Mouse (Mus musculus): ENCODE results near the gene Dhrs13. TPM values are rescaled to one million over a fixed set of nuclear protein-coding genes. Genes with fewer than 3 reads are reported as not detected.

Gene Dhrs13
- polyA plus RNA-seq, 1 experiment from 2014 or later: 19.1 TPM

- no peaks in the 10 kb centered on the region for H3K9me3 ChIP-seq (ENCODE audit: control insufficient read depth, low read depth, low read length)
- H3K4me1 ChIP-seq (ENCODE audit: control insufficient read depth, insufficient read depth, low read length): no peaks in the 10 kb centered on the region
- no peak overlapping the region for H3K9ac ChIP-seq (replicated peaks; ENCODE audit: low read depth, low read length)
- H3K4me2 ChIP-seq (replicated peaks; ENCODE audit: low read depth, low read length): no peak overlapping the region
- H3K36me3 ChIP-seq (ENCODE audit: control insufficient read depth, insufficient read depth, low read length): peaks cover 16% of the 10 kb centered on the region; the same call in 1 of the 2 replicates
- no peak overlapping the region for H3K4me3 ChIP-seq (ENCODE audit: low read depth, low read length)
- WGBS: 76% methylated on average over 1 of the region's 1 CpGs
- H3K27me3 ChIP-seq (ENCODE audit: control insufficient read depth, insufficient read depth, low read length): no peaks in the 10 kb centered on the region
- no peak for ATAC-seq (ENCODE audit: insufficient number of reproducible peaks, insufficient read depth, low FRiP score, low read depth)
- H3K27ac ChIP-seq (ENCODE audit: low read length): no peak overlapping the region
Observed at GRCm38 (mm10) chr11:77995556-77995955, 36.5 kb upstream of the Dhrs13 start.

DNA sequence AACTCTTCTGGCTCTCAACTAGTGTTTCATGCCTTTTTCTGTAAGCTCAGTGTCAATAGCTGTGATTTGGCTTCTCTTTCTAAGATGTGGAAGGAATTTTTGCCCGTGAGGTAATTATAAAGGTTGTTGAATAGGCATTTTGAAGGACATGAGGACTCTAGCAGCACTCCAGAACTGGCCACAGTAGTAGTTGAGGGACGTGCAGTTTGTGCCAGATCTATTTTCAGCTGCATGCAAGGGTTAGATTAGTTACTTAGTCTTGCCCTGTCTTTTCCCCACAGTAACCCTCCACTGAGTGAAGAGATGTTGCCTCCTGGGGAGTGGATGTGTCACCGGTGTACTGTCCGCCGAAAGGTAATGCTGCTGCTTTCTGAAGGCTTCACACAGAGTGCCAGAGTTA, 25.6 kb upstream of the Dhrs13 start:
- Histone ChIP-seq H3K4me1 (ENCODE audit: control insufficient read depth, insufficient read depth, low read length) (no peaks in the 10 kb centered on the region), H3K9ac (replicated peaks; ENCODE audit: low read depth, low read length) (no peak overlapping the region), H3K27ac (ENCODE audit: low read length) (no peak overlapping the region), H3K9me3 (ENCODE audit: control insufficient read depth, low read depth, low read length) (no peaks in the 10 kb centered on the region), H3K36me3 (ENCODE audit: control insufficient read depth, insufficient read depth, low read length) (peaks cover 63% of the 10 kb centered on the region), H3K4me2 (replicated peaks; ENCODE audit: low read depth, low read length) (no peak overlapping the region), H3K4me3 (ENCODE audit: low read depth, low read length) (no peak overlapping the region), H3K27me3 (ENCODE audit: control insufficient read depth, insufficient read depth, low read length) (no peaks in the 10 kb centered on the region)
- no peak for ATAC-seq (ENCODE audit: insufficient number of reproducible peaks, insufficient read depth, low FRiP score, low read depth)
- 96% methylated on average over 5 of the region's 5 CpGs for WGBS

GRCm38 (mm10) chr11:78019676-78020075, 12.4 kb upstream of the Dhrs13 start:
- Histone ChIP-seq H3K27ac (ENCODE audit: low read length) (no peak overlapping the region), H3K4me2 (replicated peaks; ENCODE audit: low read depth, low read length) (no peak overlapping the region), H3K36me3 (ENCODE audit: control insufficient read depth, insufficient read depth, low read length) (peaks cover 87% of the 10 kb centered on the region), H3K9me3 (ENCODE audit: control insufficient read depth, low read depth, low read length) (no peaks in the 10 kb centered on the region), H3K9ac (replicated peaks; ENCODE audit: low read depth, low read length) (no peak overlapping the region), H3K27me3 (ENCODE audit: control insufficient read depth, insufficient read depth, low read length) (no peaks in the 10 kb centered on the region), H3K4me1 (ENCODE audit: control insufficient read depth, insufficient read depth, low read length) (no peaks in the 10 kb centered on the region), H3K4me3 (ENCODE audit: low read depth, low read length) (no peak overlapping the region)
- ATAC-seq (ENCODE audit: insufficient number of reproducible peaks, insufficient read depth, low FRiP score, low read depth): peak; percentile 63; the same call in 1 of the 2 replicates
- 16% methylated on average over 4 of the region's 4 CpGs for WGBS

DNA sequence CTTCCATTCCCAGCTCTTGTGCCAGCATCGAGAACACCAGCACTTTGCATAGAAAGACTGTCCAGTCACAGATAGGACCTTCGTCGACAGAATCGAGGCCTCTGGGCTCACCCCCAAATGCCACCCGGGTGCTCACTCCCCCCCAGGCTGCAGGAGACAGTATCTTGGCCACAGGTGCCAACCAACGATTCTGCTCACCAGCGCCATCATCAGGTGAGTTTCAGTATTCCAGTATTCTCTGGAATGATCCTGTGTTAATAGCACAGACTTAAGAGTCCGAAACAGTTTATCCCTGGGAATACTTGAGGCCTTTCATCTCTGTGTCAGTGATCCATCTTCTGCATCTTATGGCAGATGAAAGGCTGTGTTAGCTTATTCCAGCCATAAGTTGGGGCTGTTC, 8.5 kb upstream of the Dhrs13 start:
- H3K27me3 ChIP-seq (ENCODE audit: control insufficient read depth, insufficient read depth, low read length): no peaks in the 10 kb centered on the region
- H3K4me2 ChIP-seq (replicated peaks; ENCODE audit: low read depth, low read length): no peak overlapping the region
- no peak overlapping the region for H3K9ac ChIP-seq (replicated peaks; ENCODE audit: low read depth, low read length)
- WGBS: 79% methylated on average over 8 of the region's 8 CpGs
- H3K27ac ChIP-seq (ENCODE audit: low read length): no peak overlapping the region
- no peak overlapping the region for H3K4me3 ChIP-seq (ENCODE audit: low read depth, low read length)
- peaks cover 83% of the 10 kb centered on the region for H3K36me3 ChIP-seq (ENCODE audit: control insufficient read depth, insufficient read depth, low read length)
- H3K9me3 ChIP-seq (ENCODE audit: control insufficient read depth, low read depth, low read length): no peaks in the 10 kb centered on the region
- H3K4me1 ChIP-seq (ENCODE audit: control insufficient read depth, insufficient read depth, low read length): no peaks in the 10 kb centered on the region
- ATAC-seq (ENCODE audit: insufficient number of reproducible peaks, insufficient read depth, low FRiP score, low read depth): no peak

- ATAC-seq (ENCODE audit: insufficient number of reproducible peaks, insufficient read depth, low FRiP score, low read depth): no peak
- H3K27me3 ChIP-seq (ENCODE audit: control insufficient read depth, insufficient read depth, low read length): no peaks in the 10 kb centered on the region
- H3K4me1 ChIP-seq (ENCODE audit: control insufficient read depth, insufficient read depth, low read length): peaks cover 7% of the 10 kb centered on the region; the same call in 1 of the 2 replicates
- H3K9me3 ChIP-seq (ENCODE audit: control insufficient read depth, low read depth, low read length): no peaks in the 10 kb centered on the region
- H3K9ac ChIP-seq (replicated peaks; ENCODE audit: low read depth, low read length): no peak overlapping the region
- H3K4me2 ChIP-seq (replicated peaks; ENCODE audit: low read depth, low read length): no peak overlapping the region
- 90% methylated on average over 8 of the region's 8 CpGs for WGBS
- no peak overlapping the region for H3K27ac ChIP-seq (ENCODE audit: low read length)
- H3K36me3 ChIP-seq (ENCODE audit: control insufficient read depth, insufficient read depth, low read length): peaks cover 48% of the 10 kb centered on the region
- H3K4me3 ChIP-seq (ENCODE audit: low read depth, low read length): no peak overlapping the region
Observed at GRCm38 (mm10) chr11:78029240-78029639, 2.8 kb upstream of the Dhrs13 start.

DNA sequence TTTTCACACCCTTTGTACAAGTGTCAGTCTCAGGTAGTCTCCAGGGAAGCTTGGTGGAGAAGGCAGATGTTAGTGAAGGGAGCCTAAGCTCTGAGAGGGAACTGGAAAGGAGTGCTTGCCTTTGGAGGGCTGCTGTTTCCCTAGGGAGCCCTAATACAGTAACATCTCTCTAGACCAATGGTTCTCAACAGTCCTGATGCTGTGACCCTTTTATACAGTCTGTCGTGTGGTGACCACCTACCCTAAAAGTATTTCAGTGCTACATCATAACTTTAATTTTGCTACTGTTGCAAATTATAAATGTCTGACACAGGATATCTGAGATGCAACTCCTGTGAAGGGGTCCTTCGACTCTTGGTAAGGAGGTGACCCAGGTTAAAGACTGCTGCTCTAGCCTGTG, 1.5 kb upstream of the Dhrs13 start:
- H3K27me3 ChIP-seq (ENCODE audit: control insufficient read depth, insufficient read depth, low read length): no peaks in the 10 kb centered on the region
- WGBS: 71% methylated on average over 2 of the region's 2 CpGs
- no peak for ATAC-seq (ENCODE audit: insufficient number of reproducible peaks, insufficient read depth, low FRiP score, low read depth)
- H3K4me1 ChIP-seq (ENCODE audit: control insufficient read depth, insufficient read depth, low read length): peaks cover 7% of the 10 kb centered on the region; the same call in 1 of the 2 replicates
- H3K9me3 ChIP-seq (ENCODE audit: control insufficient read depth, low read depth, low read length): no peaks in the 10 kb centered on the region
- no peak overlapping the region for H3K4me2 ChIP-seq (replicated peaks; ENCODE audit: low read depth, low read length)
- H3K36me3 ChIP-seq (ENCODE audit: control insufficient read depth, insufficient read depth, low read length): peaks cover 37% of the 10 kb centered on the region
- no peak overlapping the region for H3K27ac ChIP-seq (ENCODE audit: low read length)
- H3K9ac ChIP-seq (replicated peaks; ENCODE audit: low read depth, low read length): no peak overlapping the region
- H3K4me3 ChIP-seq (ENCODE audit: low read depth, low read length): no peak overlapping the region

DNA sequence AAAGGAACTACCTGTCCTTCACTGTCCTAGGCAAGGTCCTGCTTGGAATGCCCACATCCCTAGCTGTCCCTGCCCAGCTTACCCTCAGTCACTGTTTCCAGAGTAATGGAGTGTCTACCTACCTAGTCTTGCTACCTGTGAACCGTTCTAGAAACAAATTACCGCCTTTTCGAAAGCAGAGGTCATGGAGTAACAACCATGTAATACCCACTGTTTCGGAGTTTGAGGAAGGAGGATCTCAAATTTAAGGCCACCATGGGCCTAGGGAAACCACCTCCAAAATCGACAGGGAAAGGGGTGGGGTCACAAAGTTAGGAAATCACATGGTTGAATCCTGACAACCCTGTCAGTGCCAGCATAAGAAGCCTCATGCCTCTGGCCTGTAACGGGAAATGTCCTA, 691 bp upstream of the Dhrs13 start:
- Histone ChIP-seq H3K9me3 (ENCODE audit: control insufficient read depth, low read depth, low read length) (no peaks in the 10 kb centered on the region), H3K27ac (ENCODE audit: low read length) (peak overlapping the region; percentile 82; the same call in 1 of the 2 replicates), H3K27me3 (ENCODE audit: control insufficient read depth, insufficient read depth, low read length) (no peaks in the 10 kb centered on the region), H3K4me3 (ENCODE audit: low read depth, low read length) (peak overlapping the region; percentile 80; the same call in 1 of the 2 replicates), H3K36me3 (ENCODE audit: control insufficient read depth, insufficient read depth, low read length) (peaks cover 30% of the 10 kb centered on the region), H3K9ac (replicated peaks; ENCODE audit: low read depth, low read length) (no peak overlapping the region), H3K4me2 (replicated peaks; ENCODE audit: low read depth, low read length) (peak overlapping the region; percentile 87; the same call in 1 of the 2 replicates), H3K4me1 (ENCODE audit: control insufficient read depth, insufficient read depth, low read length) (peaks cover 7% of the 10 kb centered on the region; the same call in 1 of the 2 replicates)
- WGBS: 39% methylated on average over 6 of the region's 6 CpGs
- ATAC-seq (ENCODE audit: insufficient number of reproducible peaks, insufficient read depth, low FRiP score, low read depth): no peak

DNA sequence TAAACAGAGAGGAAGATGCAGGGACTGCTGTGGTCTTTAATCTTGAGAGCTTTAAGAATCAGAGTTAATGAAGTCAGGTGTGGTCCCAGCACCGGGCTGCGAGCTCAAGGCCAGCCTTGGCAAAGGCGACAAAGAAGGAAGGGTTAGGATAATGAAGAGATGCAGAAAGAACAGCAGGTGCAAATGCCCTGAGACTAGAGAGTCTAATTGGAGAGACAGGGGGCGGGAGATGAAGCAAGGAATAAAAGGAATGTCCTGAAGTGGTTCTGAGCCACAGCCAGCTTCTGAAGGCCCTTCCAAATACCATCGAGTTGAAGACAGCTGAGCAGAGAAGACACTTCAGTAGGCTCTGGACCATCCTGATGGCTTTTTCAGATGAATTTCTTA, 722 bp downstream of the Dhrs13 start:
- peak overlapping the region; percentile 80 for H3K4me3 ChIP-seq (ENCODE audit: low read depth, low read length)
- WGBS: 15% methylated on average over 5 of the region's 5 CpGs
- H3K36me3 ChIP-seq (ENCODE audit: control insufficient read depth, insufficient read depth, low read length): peaks cover 16% of the 10 kb centered on the region
- peak overlapping the region; percentile 87 for H3K4me2 ChIP-seq (replicated peaks; ENCODE audit: low read depth, low read length)
- H3K27ac ChIP-seq (ENCODE audit: low read length): peak overlapping the region; percentile 82; the same call in 1 of the 2 replicates
- H3K9me3 ChIP-seq (ENCODE audit: control insufficient read depth, low read depth, low read length): no peaks in the 10 kb centered on the region
- peaks cover 11% of the 10 kb centered on the region; the same call in 1 of the 2 replicates for H3K4me1 ChIP-seq (ENCODE audit: control insufficient read depth, insufficient read depth, low read length)
- H3K27me3 ChIP-seq (ENCODE audit: control insufficient read depth, insufficient read depth, low read length): no peaks in the 10 kb centered on the region
- peak overlapping the region; percentile 52 for H3K9ac ChIP-seq (replicated peaks; ENCODE audit: low read depth, low read length)
- no peak for ATAC-seq (ENCODE audit: insufficient number of reproducible peaks, insufficient read depth, low FRiP score, low read depth)

All from stomach, embryonic 14.5 days (tissue).